Mouse (Mus musculus): ENCODE data around the gene Gm17509. TPM values are rescaled to one million over a fixed set of nuclear protein-coding genes. Genes with fewer than 3 reads are reported as not detected.
A peak's percentile ranks its signal among the peaks of the same experiment; 100 is the strongest.
"Not testable (repeated sequence)": the region's sequence is repeated elsewhere in the genome, so short reads cannot be mapped to it uniquely, and the experiment has no call there.

Gene Gm17509
- total and polyA plus RNA-seq, 3 experiments = 0.12 TPM; not detected in 2

DNA sequence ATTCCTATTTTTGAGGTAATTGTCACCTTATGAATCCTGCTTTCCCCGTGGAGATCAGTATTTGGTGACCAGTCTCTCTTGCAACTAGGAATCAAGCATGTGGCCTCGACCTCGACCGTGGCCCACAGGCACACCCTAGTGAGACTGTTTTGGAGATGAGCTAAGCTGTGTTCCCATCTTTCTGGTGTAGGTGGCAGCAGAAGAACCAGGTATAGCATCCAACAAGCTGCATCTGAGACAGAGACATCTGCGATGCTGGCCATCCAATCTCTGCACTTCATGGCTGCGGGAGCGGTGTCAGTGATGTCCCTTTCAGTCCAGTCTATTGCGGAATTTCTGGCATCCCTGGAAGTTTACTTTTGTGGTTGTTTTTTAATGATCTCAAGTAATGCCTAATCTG is 14.8 kb downstream of the Gm17509 start:
- no peak for DNase-seq

DNA sequence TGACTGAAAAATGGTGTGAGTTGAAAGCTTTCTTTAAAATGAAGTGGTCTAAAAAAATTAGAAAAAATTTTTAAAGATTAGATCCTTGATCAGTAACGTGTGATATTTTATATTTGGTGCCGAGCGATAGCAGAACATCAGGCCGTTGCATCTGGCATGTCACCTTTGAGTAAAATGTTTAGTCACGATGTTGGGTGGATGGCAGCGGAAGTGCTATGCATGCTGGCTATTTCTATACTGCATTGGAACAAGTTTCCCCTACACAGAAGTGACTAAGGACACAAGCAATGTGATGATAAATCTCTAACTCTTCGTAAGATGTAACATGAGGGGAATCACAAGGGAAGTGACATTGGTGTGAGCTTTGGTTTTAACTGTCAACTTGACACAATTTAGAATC is 16.2 kb downstream of the Gm17509 start:
- no peak for DNase-seq

DNA sequence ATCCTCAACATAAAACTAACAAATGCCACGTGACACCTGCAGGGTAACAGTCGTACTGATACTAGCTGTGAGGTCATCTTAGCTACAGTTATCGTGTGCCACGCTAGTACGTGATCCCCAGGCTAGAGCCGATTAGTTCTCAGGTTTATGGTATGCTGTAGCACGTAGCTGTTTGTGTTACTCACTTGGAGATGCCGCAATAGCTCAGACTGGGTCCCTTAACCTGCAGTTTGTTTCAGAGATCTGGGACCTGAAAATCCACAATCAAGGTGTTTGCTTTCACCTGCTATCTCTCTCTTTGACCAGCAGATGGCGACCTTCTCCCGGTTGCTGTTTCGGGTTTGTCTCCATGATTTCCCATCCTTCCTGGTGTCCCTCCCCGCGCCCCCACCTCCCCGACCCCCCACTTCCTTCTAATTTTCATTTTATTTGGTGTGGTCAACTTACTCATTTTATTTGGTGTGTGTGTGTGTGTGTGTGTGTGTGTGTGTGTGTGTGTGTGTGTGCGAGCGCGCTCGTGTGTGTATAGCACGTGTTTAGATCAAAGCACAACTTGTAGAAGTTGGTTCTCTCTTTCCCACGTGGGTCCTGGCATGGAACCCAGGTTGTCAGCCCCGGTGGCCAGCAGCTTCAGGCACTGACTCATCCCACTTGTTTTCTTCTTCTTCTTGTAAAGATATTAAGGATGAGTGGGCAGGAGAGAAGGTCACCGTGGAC is 18.0 kb downstream of the Gm17509 start:
- DNase-seq = peak; percentile 76

DNA sequence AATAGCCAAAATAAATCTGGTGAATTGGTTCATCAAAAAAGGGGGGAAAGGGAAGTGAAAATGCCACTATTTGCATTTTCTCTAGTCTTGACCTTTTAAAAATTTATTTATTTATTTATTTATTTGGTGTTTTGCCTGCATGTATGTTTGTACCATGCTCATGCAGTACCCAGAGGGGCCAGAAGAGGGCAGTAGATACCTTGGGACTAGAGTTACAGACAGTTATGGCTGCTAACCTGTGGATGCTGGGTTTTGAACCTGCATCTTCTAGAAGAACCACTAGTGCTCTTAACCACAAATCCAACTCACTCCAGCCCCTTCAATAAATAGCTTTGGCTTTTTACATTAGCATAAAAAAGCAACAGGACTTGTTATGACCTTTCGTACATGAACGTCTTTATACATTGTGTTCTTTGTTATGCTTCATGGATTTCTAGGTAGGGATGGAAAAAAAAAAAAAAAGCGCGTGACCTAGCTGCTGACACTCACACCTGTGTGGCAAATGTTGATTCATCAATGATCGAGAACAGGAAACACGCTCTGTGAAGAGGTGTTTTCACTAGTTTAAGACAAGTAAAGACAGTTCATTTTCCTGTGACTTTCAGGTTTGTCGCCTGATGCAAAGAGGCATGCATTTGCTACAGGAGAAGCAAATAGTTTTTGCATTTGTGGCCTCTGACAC is 22.3 kb downstream of the Gm17509 start:
- peak; percentile 70 for DNase-seq

DNA sequence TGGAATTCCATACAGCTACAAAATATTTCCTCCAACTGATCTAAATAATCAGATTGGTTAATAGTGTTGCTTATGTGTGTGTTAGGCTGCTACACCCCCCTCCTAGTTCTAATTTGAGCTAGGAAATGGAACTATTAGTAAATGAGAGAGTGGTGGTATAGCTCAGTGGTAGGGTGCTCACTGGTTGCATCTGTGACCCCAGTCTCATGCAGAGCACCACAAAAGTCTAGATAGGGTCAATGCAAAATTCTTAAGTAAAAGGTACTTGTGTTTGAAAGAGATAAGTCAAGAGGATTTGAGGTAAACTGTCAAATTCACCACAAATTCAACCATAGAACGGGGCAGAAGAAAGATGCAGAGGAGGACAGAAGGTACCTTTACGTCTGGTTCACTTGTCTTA is 23.2 kb downstream of the Gm17509 start:
- no peak for DNase-seq

DNA sequence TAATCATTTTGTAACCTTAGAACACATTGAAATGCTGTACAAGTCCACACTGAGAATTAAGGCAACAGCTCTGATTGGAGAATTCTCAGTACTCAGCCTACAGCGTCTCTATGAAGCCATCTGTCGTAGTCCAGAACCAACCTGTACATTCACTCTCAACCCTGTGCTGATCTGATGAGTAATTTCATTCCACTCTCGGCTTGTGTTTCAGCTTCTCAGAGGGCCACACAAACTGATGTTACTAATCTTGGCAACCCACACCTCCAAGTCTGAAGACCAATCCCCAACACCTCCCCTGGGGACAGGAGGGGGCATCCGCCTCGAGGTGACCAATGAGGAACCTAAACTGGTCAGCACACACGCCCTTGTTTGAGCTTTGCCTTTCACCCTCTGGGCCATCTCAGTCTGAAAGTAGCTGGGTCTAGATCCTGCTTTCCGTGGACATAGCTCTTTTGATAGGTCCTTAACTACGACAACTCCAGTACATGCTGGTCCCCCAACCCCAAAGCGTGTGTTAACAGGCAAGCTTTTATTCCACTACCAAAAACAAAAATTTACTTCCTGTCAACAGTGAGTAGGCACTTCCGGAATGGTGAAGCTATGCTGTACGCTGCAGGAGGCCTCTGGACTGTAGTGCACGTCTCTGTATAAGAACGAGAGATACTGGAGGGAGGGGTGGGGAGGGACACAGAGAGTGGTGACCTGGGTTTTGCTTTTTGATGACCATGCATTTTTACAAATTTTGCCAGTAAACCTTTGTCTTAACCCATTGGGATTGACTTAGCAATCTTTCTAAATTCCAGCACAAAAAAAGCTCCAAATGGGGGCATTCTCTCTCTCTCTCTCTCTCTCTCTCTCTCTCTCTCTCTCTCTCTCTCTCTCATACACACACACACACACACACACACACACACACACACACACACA is 25.0 kb downstream of the Gm17509 start:
- DNase-seq = no peak

DNA sequence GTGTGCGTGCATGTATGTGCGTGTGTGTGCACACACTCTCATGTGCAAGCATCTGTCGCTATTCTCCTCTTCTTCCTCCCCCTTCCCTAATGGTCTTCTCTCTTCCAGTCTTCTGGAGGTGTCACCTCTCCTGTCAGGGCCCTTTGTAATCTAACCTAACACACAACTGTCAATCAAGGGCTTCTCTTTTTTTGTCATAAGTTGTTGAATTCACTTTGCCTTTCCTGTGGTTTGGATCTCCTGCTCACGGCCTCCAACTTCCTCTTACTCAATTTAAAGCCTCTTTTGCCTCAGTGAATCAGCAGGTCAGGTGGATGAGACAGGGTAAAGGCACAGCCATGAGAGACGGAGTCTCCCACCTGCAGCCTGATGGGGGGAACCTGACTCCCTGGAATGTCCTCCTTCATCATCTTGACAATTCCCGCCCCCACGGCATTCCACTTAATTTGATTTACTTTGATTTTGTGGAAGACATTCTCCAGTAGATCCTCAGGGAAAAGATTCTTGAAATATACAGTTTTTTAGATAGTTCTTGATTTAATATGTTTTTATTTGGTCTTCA is 27.4 kb downstream of the Gm17509 start:
- DNase-seq = no peak

DNA sequence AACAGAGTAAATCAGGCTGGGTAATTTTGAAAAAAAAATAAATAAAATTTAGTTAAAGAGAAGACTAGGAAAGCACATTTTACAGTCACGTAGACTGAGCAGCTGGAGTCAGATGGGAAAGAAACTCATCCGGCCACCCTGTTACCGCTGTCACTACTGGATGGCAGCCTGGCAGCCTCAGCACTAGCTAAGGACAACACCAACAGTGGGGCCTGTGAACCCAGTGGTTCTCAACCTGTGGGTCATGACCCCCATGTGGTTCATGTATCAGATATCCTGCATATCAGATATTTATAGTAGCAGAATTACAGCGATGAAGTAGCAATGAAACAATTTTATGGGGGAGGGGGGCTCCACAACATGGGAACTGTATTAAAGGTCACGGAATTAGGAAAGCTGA is 28.7 kb downstream of the Gm17509 start:
- no peak for DNase-seq

DNA sequence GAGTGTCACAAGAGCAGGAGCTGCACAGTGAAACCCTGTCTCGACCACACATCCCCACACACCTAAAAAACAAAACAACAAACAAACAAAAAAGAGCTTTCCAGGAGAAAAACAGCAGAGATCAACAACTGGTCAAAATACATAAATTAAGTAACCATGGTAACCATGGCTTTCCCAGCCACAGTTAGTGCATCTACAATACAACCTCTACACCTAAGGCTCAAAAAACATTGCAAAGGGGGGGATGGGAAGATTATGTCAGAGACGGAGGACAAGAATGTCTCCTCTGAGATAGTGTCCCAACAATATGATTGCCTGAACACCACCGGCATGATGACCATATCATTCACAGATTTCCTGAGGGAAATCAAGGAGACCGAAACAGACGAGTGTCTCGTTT is 35.5 kb downstream of the Gm17509 start:
- DNase-seq = no peak

DNA sequence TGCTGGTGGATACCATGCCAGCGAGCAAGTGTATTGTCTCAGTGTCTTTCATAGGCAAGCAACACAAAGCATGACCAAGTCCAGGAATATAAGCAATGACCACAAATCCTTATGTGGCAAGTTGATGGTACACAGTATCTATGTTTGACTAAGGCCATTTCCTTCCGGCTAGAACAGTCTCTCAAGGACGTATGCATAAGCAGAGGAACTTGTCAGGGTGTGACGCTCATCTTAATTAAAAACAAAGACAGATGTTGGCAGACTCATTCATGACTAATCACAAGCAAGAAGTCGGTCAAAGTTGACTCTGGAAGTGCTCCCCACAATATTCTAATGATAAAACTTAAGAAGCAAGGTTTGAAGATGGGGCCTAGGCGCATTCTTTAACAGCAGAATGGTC is 37.6 kb downstream of the Gm17509 start:
- DNase-seq = no peak

DNA sequence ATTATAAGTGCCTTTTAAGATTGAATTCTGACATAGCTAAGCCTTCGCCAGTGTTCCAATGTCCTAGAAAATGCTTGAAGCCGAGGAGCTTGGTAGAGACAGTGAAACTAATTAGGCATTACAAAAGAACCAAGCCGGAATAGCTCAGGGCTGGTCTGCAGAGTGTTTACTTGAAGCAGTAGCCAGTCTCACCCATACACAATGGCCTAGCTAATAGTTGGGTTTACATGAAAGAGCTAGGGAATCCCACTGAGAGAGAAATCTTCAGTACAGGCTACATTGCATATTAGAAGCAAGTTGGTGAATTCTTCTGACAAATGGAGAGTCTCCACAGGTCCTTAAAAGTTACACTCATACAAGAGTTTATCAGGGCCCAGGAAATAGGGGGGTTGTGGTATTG is 40.0 kb downstream of the Gm17509 start:
- DNase-seq = not testable (repeated sequence)

Other genes with a start within 250 kb of the Gm17509 start
- 10 to 100 TPM; 10.3 to 14.1 TPM for gene Parp8, start 195.5 kb downstream of the Gm17509 start, total RNA-seq (2021)
- gene Parp8, start 195.5 kb downstream of the Gm17509 start, polyA plus RNA-seq (2012; rRNA removed) = 2.9 and 3.5 TPM in 2 replicates
- gene Emb, start 12.5 kb downstream of the Gm17509 start, total RNA-seq (2021) = 10 to 100 TPM; 25.2 to 52.4 TPM
- gene Emb, start 12.5 kb downstream of the Gm17509 start, polyA plus RNA-seq (2012; rRNA removed) = 42.1 and 55.3 TPM in 2 replicates

Measured in adrenal gland, adult 2 months (tissue).